Mouse (Mus musculus): ENCODE results near the gene Adcy1.
"Not testable (repeated sequence)": the region's sequence is repeated elsewhere in the genome, so short reads cannot be mapped to it uniquely, and the experiment has no call there.

The Adcy1 gene

GRCm38 (mm10) chr11:7192710-7193109, 129.4 kb downstream of the Adcy1 start:
- no peak for DNase-seq

GRCm38 (mm10) chr11:7193134-7193533, 129.8 kb downstream of the Adcy1 start:
- no peak for DNase-seq

GRCm38 (mm10) chr11:7194432-7195311, 131.4 kb downstream of the Adcy1 start:
- DNase-seq, result no peak

GRCm38 (mm10) chr11:7195312-7195685, 132.0 kb downstream of the Adcy1 start:
- no peak for DNase-seq

GRCm38 (mm10) chr11:7197491-7197941, 134.2 kb downstream of the Adcy1 start, which contains the start of gene Igfbp1:
Igfbp1 (plus strand) TSS chr11:7197782.
- DNase-seq, result no peak

- no peak for DNase-seq
Measured at GRCm38 (mm10) chr11:7198006-7198405, 134.7 kb downstream of the Adcy1 start.

GRCm38 (mm10) chr11:7198481-7199256, 135.4 kb downstream of the Adcy1 start:
- DNase-seq, result no peak

GRCm38 (mm10) chr11:7199736-7200392, 136.6 kb downstream of the Adcy1 start:
- no peak for DNase-seq

- DNase-seq, result no peak
Measured at GRCm38 (mm10) chr11:7200393-7200783, 137.1 kb downstream of the Adcy1 start.

GRCm38 (mm10) chr11:7202206-7202605, 138.9 kb downstream of the Adcy1 start:
- DNase-seq, result no peak

- DNase-seq, result no peak
Measured at GRCm38 (mm10) chr11:7203846-7204245, 140.6 kb downstream of the Adcy1 start.

GRCm38 (mm10) chr11:7210343-7210742, 147.1 kb downstream of the Adcy1 start:
- DNase-seq, result peak; percentile 32

- no peak for DNase-seq
Measured at GRCm38 (mm10) chr11:7211211-7211610, 147.9 kb downstream of the Adcy1 start.

- DNase-seq, result no peak
Measured at GRCm38 (mm10) chr11:7212126-7212798, 149.0 kb downstream of the Adcy1 start.

- no peak for DNase-seq
Measured at GRCm38 (mm10) chr11:7213161-7213500, 149.8 kb downstream of the Adcy1 start.

GRCm38 (mm10) chr11:7213501-7214341, 150.4 kb downstream of the Adcy1 start, which contains the start of gene Igfbp3:
Igfbp3 (minus strand) TSS chr11:7213923.
- DNase-seq, result peak; percentile 21

- no peak for DNase-seq
Measured at GRCm38 (mm10) chr11:7214342-7214660, 151.0 kb downstream of the Adcy1 start.

GRCm38 (mm10) chr11:7214761-7215160, 151.5 kb downstream of the Adcy1 start:
- no peak for DNase-seq

- DNase-seq, result no peak
Measured at GRCm38 (mm10) chr11:7215703-7216102, 152.4 kb downstream of the Adcy1 start.

- not testable (repeated sequence) for DNase-seq
Measured at GRCm38 (mm10) chr11:7221826-7222225, 158.5 kb downstream of the Adcy1 start.

- no peak for DNase-seq
Measured at GRCm38 (mm10) chr11:7226200-7226599, 162.9 kb downstream of the Adcy1 start.

Measured in cerebellum, adult 11 months (tissue).